Mouse (Mus musculus): ENCODE data around the gene Deaf1. TPM values are rescaled to one million over a fixed set of nuclear protein-coding genes. Genes with fewer than 3 reads are reported as not detected.

The Deaf1 gene
- total and polyA plus RNA-seq, 3 experiments: 3.5 to 31.6 (median 10.0) TPM

DNA sequence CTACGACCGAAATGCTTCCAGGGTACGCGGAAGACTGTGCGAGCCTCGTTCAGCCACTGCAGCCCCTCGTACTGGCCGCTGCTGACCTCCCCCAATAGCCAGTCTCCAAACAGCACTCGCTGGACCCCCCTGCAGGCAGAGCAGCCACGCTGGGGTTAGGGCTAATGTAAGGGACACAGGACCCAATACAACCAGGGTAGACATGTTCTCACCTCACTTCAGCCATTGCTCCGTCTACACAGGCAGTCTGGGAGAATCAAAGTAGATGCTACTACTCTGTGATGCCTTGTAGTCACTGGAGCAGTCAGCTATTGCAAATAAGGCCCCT is 62.1 kb downstream of the Deaf1 start:
- DNase-seq (ENCODE audit: extremely low read depth): no peak
- in situ Hi-C loops (cut with MboI; ENCODE audit: low pct_ligation_motif_present, low pct_unique_long_range_greater_than_20kb, low sequenced_read_pairs) (loop anchor here (10.0 kb wide), 1 partner anchor 99 kb away; no protein-coding TSS in a partner anchor), dilution Hi-C loops (cut with MboI; ENCODE audit: extremely low pct_ligation_motif_present, extremely low pct_unique_long_range_greater_than_20kb, low sequenced_read_pairs) (no loop called here)
- Histone ChIP-seq H3K4me1 (ENCODE audit: control insufficient read depth in 1 of 2, insufficient read depth in 2 of 2) (peaks cover 14 to 27% of the 10 kb centered on the region in 2 experiments), H3K36me3 (replicated peaks in 1 of 2; ENCODE audit: control insufficient read depth in 1 of 2, insufficient read depth in 1 of 2, low read length in 1 of 2) (peaks cover 42 to 56% of the 10 kb centered on the region in 2 experiments), H3K27me3 (replicated peaks) (no peaks in the 10 kb centered on the region), H3K4me2 (ENCODE audit: insufficient read depth, low read depth, poor library complexity, severe bottlenecking) (peak overlapping the region; percentile 58), H3K9me3 (replicated peaks; ENCODE audit: low read length) (no peaks in the 10 kb centered on the region), H3K9ac (ENCODE audit: insufficient read depth, low read depth) (0 out of 2 replicates have a peak overlapping the region, but pooled peaks have one; percentile 12), H3K79me2 (replicated peaks; ENCODE audit: control insufficient read depth, extremely low read depth, insufficient read depth, poor library complexity, severe bottlenecking) (no peaks in the 10 kb centered on the region), H3K4me3 (replicated peaks in 1 of 3; ENCODE audit: low read depth in 2 of 3, low read length in 2 of 3, poor library complexity in 1 of 3) (peak overlapping the region; percentile 63 to 83 (median 68)), H3K27ac (ENCODE audit: insufficient read depth, low read depth) (peak overlapping the region; percentile 80)
- TF ChIP-seq HCFC1 (IDR thresholded peaks at IDR 0.05; ENCODE audit: low read depth, low read length): no peak
- no peak for TF ChIP-seq RAD21 (IDR thresholded peaks at IDR 0.05; ENCODE audit: low read depth, low read length)
- TF ChIP-seq CHD2 (IDR thresholded peaks at IDR 0.05; ENCODE audit: low read length): peak; percentile 20; the same call in 1 of the 2 replicates
- TF ChIP-seq UBTF (IDR thresholded peaks at IDR 0.05; ENCODE audit: low read depth, low read length): no peak
- TF ChIP-seq GABPA (IDR thresholded peaks at IDR 0.05; ENCODE audit: insufficient replicate concordance, low read depth, low read length): no peak
- no peak for TF ChIP-seq ZNF384 (IDR thresholded peaks at IDR 0.05; ENCODE audit: low read depth, low read length)
- no peak for TF ChIP-seq CHD1 (IDR thresholded peaks at IDR 0.05; ENCODE audit: low read depth, low read length)
- no peak for TF ChIP-seq USF1 (IDR thresholded peaks at IDR 0.05; ENCODE audit: low read depth, low read length)
- TF ChIP-seq MEF2A (IDR thresholded peaks at IDR 0.05; ENCODE audit: borderline replicate concordance, low read depth, low read length): 0 out of 2 replicates have a peak, but pooled peaks have one; percentile 1
- TF ChIP-seq RCOR1 (conservative IDR thresholded peaks at IDR 0.05; ENCODE audit: low read depth, low read length): no peak
- TF ChIP-seq MXI1 (IDR thresholded peaks at IDR 0.05; ENCODE audit: low read depth, low read length): 0 out of 2 replicates have a peak, but pooled peaks have one; percentile 31
- TF ChIP-seq POLR2AphosphoS2 (IDR thresholded peaks at IDR 0.05; ENCODE audit: low read depth, low read length): no peak
- 0 out of 2 replicates have a peak, but pooled peaks have one; percentile 6 for TF ChIP-seq MAZ (IDR thresholded peaks at IDR 0.05; ENCODE audit: low read depth, low read length)
- no peak for TF ChIP-seq SMC3 (IDR thresholded peaks at IDR 0.05; ENCODE audit: low read depth, low read length)
- TF ChIP-seq USF2 (conservative IDR thresholded peaks at IDR 0.05; ENCODE audit: low read depth, low read length): no peak
- TF ChIP-seq NELFE (IDR thresholded peaks at IDR 0.05; ENCODE audit: low read depth, low read length): no peak
- no peak for TF ChIP-seq ELF1 (IDR thresholded peaks at IDR 0.05; ENCODE audit: low read depth, low read length)
- TF ChIP-seq ZKSCAN1 (IDR thresholded peaks at IDR 0.05; ENCODE audit: borderline replicate concordance, low read depth, low read length): no peak
- no peak for TF ChIP-seq PAX5 (IDR thresholded peaks at IDR 0.05; ENCODE audit: low read length)
- no peak for TF ChIP-seq ZC3H11A (IDR thresholded peaks at IDR 0.05; ENCODE audit: low read depth, low read length)
- TF ChIP-seq MAX (IDR thresholded peaks at IDR 0.05; ENCODE audit: low read length): no peak
- TF ChIP-seq IRF4 (IDR thresholded peaks at IDR 0.05; ENCODE audit: low read depth, low read length): no peak
- TF ChIP-seq NRF1 (IDR thresholded peaks at IDR 0.05; ENCODE audit: low read depth, low read length): no peak
- TF ChIP-seq SIN3A (IDR thresholded peaks at IDR 0.05; ENCODE audit: low read length): no peak; the same call in 1 of the 2 replicates
- TF ChIP-seq JUND (conservative IDR thresholded peaks at IDR 0.05; ENCODE audit: low read depth, low read length): no peak
- TF ChIP-seq TCF12 (IDR thresholded peaks at IDR 0.05; ENCODE audit: low read depth, low read length): no peak
- no peak for TF ChIP-seq EP300 (IDR thresholded peaks at IDR 0.05; ENCODE audit: low read length)
- no peak for TF ChIP-seq BHLHE40 (IDR thresholded peaks at IDR 0.05; ENCODE audit: low read depth, low read length)
- no peak for TF ChIP-seq ETS1 (conservative IDR thresholded peaks at IDR 0.05; ENCODE audit: low read depth, low read length)

Measured in CH12.LX (cell line).